Mouse (Mus musculus) limb, embryonic 15.5 days (tissue): ENCODE measurements around the gene Gm47969. TPM values are rescaled to one million over a fixed set of nuclear protein-coding genes. Genes with fewer than 3 reads are reported as not detected.

Source experiments
- ATAC-seq: fragments of 200-750 bp; cut with Nextera tagmentation; 2 replicates; pipeline ENCODE4 v1.8.0; 2017; ENCODE audit warnings: low read depth, moderate TSS enrichment; ENCODE audit not compliant: insufficient number of reproducible peaks, low FRiP score, low TSS enrichment
- H3K27ac ChIP-seq: fragments of 300-500 bp; sonication (generic); 2 replicates; pipeline ENCODE4 v1.5.1; 2015; ENCODE audit warnings: moderate library complexity, mild to moderate bottlenecking, inconsistent platforms
- H3K27me3 ChIP-seq: fragments of 300-500 bp; sonication (generic); 2 replicates; pipeline ENCODE4 v1.6.1; 2015; ENCODE audit warnings: inconsistent platforms
- H3K36me3 ChIP-seq: fragments of 300-500 bp; sonication (generic); 2 replicates; pipeline ENCODE4 v1.6.1; 2015; ENCODE audit warnings: inconsistent platforms
- H3K4me1 ChIP-seq: fragments of 300-500 bp; sonication (generic); 2 replicates; pipeline ENCODE4 v1.6.1; 2015; ENCODE audit warnings: inconsistent platforms
- H3K4me2 ChIP-seq: fragments of 300-500 bp; sonication (generic); 2 replicates; pipeline ENCODE4 v1.6.1; 2015; ENCODE audit warnings: mild to moderate bottlenecking, inconsistent platforms
- H3K4me3 ChIP-seq: fragments of 300-500 bp; sonication (generic); 2 replicates; pipeline ENCODE4 v1.5.1; 2015; ENCODE audit warnings: mild to moderate bottlenecking, inconsistent platforms
- H3K9ac ChIP-seq: fragments of 300-500 bp; sonication (generic); 2 replicates; pipeline ENCODE4 v1.6.1; 2015; ENCODE audit warnings: inconsistent platforms
- H3K9me3 ChIP-seq: fragments of 300-500 bp; sonication (generic); 2 replicates; pipeline ENCODE4 v1.6.1; 2016; ENCODE audit warnings: inconsistent platforms
- WGBS: fragments of 180-500 bp; shearing (Covaris S2); methylation state at CpG from one replicate; pipeline ENCODE4 v1.1.7; 2015; 5-methylcytosine and 5-hydroxymethylcytosine counted together
- polyA plus RNA-seq: library from polyadenylated mRNA; unstranded; fragments of >200 nt; fragmentation: Nextera tagmentation; extraction: Ambion mirVana; gene quantifications from 2 replicates; pipeline ENCODE4 v1.2.1, GENCODE M21; 2015

Gm47969 gene
- polyA plus RNA-seq, 1 experiment from 2014 or later = not detected

DNA sequence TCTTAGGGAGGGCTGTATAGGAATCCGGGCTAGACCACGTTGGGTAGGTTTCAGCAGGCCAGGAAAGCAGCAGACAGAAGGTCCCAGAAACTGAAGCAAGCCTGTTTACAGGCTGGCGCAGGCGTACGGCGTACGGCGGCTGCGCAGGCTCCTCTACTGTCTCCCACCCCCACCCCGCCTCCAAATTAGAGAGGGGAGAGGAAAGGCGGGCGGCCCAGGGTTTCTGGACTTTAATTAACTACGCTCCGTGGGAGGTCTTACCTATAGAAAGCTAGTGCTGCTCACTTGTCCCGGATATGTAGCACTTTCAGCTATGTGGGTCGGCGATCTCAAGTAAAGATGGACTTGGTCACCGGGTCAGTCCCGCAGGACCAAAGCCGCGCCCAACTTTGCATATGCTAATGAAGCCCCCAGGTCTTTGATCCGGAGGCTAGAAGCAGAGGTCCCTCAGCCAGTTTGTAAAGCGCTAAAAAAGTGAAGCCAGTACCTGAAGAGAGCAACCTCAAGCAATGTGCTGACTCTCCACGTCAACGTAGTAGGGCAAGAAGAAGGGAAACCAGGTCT, 6.5 kb upstream of the Gm47969 start, which contains the start of gene Slc19a3:
TSS of gene Slc19a3 (minus strand) at position 340 of the 564 bp plus-strand sequence.
- Histone ChIP-seq H3K4me1 (peaks cover 11% of the 10 kb centered on the region; the same call in 1 of the 2 replicates), H3K27ac (peak within 1 kb of the TSS; percentile 64), H3K27me3 (no peaks in the 10 kb centered on the region), H3K9me3 (no peaks in the 10 kb centered on the region), H3K4me3 (peak within 1 kb of the TSS; percentile 50), H3K4me2 (peak within 1 kb of the TSS; percentile 74), H3K36me3 (no peaks in the 10 kb centered on the region), H3K9ac (peak within 1 kb of the TSS; percentile 27; the same call in 1 of the 2 replicates)
- 1% methylated on average over 25 of the region's 25 CpGs for WGBS
- peak; percentile 86 for ATAC-seq

DNA sequence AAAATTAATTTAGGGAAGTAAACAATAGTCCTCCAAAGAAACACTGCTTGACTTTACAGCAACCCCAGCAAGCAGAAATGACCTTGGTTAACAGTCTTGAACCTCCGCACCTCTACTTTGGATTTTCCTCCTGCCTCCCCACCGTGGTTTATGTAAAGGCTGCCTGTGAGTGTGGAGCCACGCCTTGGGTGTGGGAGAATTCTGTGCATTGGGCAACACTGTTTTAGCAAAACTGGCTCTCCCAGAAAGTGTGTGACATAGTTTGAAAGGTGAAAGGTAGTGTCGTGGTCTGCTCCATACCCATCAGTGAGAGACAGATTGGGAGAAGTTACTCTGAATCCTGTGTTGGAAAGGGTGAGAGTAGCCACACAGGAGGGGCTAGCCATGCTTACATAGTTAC, 5.7 kb upstream of the Gm47969 start:
- no peak overlapping the region for H3K4me2 ChIP-seq
- H3K4me3 ChIP-seq = no peak overlapping the region
- H3K27me3 ChIP-seq = no peaks in the 10 kb centered on the region
- WGBS = 62% methylated on average over 4 of the region's 4 CpGs
- H3K27ac ChIP-seq = no peak overlapping the region
- no peak overlapping the region for H3K9ac ChIP-seq
- no peak for ATAC-seq
- H3K36me3 ChIP-seq = no peaks in the 10 kb centered on the region
- H3K9me3 ChIP-seq = no peaks in the 10 kb centered on the region
- peaks cover 11% of the 10 kb centered on the region; the same call in 1 of the 2 replicates for H3K4me1 ChIP-seq

DNA sequence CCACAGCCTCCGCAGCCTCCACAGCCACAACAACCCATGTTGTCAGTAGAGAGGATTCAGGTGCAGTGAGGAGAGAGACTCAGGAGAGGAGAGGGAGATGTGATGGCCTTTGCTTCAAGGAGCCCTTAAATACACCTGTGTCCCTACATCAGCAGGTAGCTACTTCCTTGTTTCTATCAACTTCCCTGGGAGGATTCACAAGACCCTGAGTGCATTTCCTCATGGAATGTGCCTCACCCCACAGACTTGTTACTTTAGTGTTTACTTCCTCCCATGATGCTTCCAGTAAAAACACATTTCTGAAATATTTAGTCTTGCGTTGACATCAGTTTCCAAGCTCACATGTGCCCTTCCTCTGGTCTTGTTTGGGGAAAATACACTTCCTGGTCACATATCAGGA, 2.4 kb upstream of the Gm47969 start, which contains the start of gene Krtap28-10:
TSS of gene Krtap28-10 (minus strand) at position 101 of the 400 bp plus-strand sequence.
- Histone ChIP-seq H3K36me3 (no peaks in the 10 kb centered on the region), H3K4me3 (no peak within 1 kb of the TSS), H3K27me3 (no peaks in the 10 kb centered on the region), H3K4me1 (peaks cover 11% of the 10 kb centered on the region; the same call in 1 of the 2 replicates), H3K27ac (no peak within 1 kb of the TSS), H3K9ac (no peak within 1 kb of the TSS), H3K9me3 (no peaks in the 10 kb centered on the region), H3K4me2 (no peak within 1 kb of the TSS)
- ATAC-seq = no peak
- 73% methylated on average over 2 of the region's 2 CpGs for WGBS

DNA sequence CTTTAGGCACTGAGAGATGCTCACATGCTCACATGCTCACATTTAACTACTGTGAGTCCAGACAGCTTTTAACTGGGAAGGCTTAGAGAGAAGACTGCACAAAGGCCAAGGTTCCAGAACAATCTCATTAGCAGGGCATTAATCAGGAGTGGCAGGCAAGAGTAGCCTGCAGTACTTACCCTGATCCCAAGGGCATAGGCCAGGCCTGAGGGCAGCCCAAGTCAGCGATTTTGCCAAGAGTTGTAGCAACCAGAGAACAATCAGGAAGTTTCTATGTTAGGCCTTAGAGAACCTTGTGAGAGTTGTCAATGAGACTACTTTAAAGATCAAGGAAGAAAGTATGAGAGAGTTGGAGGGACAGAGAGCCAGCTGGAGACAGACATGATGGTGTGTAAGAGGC, 13.7 kb downstream of the Gm47969 start:
- Histone ChIP-seq H3K4me1 (no peaks in the 10 kb centered on the region), H3K4me3 (no peak overlapping the region), H3K36me3 (no peaks in the 10 kb centered on the region), H3K27ac (no peak overlapping the region), H3K9me3 (no peaks in the 10 kb centered on the region), H3K4me2 (no peak overlapping the region), H3K9ac (no peak overlapping the region), H3K27me3 (no peaks in the 10 kb centered on the region)
- WGBS = 37% methylated on average over 1 of the region's 1 CpGs
- no peak for ATAC-seq

DNA sequence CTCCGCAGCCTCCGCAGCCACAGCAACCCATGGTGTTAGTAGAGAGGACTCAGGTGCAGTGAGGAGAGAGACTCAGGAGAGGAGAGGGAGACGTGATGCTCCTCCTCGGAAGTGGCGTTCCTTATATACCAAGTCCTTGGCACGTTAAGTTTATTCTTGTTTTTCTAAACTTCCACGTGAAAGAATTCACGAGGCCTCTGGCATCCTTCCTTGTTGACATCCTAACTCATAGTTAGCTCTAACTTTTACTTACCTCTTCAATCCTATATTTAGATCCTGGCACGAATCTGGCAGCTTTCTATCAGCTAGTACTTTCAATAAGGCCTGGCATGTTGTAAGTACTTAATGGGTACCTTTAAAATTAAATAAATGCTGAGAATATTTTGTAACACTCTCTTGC, 14.5 kb downstream of the Gm47969 start, which contains the start of gene A030005K14Rik:
TSS of gene A030005K14Rik (minus strand) at position 101 of the 400 bp plus-strand sequence.
- no peak within 1 kb of the TSS for H3K27ac ChIP-seq
- no peaks in the 10 kb centered on the region for H3K9me3 ChIP-seq
- H3K27me3 ChIP-seq = no peaks in the 10 kb centered on the region
- no peak within 1 kb of the TSS for H3K4me2 ChIP-seq
- no peak within 1 kb of the TSS for H3K4me3 ChIP-seq
- H3K4me1 ChIP-seq = no peaks in the 10 kb centered on the region
- ATAC-seq = no peak
- H3K36me3 ChIP-seq = no peaks in the 10 kb centered on the region
- 82% methylated on average over 9 of the region's 9 CpGs for WGBS
- H3K9ac ChIP-seq = no peak within 1 kb of the TSS

DNA sequence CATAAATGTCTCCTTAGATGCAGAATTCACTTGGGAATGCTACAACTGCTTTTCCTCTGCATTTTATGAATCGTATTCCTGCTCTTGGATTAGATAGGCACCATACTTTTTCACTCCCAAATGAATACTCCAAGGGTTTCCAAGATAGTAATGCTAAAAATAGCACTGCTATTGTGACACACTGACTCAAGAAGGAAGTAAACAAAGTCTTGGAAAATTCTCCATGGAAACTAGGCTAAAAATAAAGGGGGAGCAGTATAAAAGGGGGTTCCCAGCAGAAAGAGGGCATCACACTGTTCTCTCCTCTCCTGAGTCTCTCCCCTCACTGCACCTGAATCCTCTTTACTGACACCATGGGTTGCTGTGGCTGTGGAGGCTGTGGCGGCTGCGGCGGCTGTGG, 15.9 kb downstream of the Gm47969 start, which contains the start of gene Krtap28-13:
TSS of gene Krtap28-13 (plus strand) at position 288 of the 400 bp plus-strand sequence.
- Histone ChIP-seq H3K4me1 (no peaks in the 10 kb centered on the region), H3K4me3 (no peak within 1 kb of the TSS), H3K9ac (no peak within 1 kb of the TSS), H3K27ac (no peak within 1 kb of the TSS), H3K9me3 (no peaks in the 10 kb centered on the region), H3K27me3 (no peaks in the 10 kb centered on the region), H3K36me3 (no peaks in the 10 kb centered on the region), H3K4me2 (no peak within 1 kb of the TSS)
- 82% methylated on average over 4 of the region's 4 CpGs for WGBS
- ATAC-seq = no peak

DNA sequence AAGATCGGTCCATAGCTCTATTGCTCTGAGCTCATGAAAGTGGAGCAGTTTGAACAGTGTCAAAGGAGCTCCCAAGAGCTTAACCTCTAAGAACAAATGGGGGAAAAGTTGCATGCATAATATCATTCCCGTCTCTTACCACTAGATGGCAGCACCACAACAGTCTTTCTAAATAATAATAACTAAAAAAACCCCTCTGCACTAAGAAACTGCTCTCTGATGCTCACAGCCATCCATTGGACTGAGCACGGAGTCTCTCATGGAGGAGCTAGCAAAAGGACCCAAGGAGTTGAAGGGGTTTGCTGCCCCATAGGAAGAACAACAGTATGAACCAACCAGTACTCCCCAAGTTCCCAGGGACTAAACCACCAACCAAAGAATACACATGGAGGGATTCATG, 20.1 kb downstream of the Gm47969 start:
- no peak for ATAC-seq
- H3K9ac ChIP-seq = no peak overlapping the region
- no peak overlapping the region for H3K4me2 ChIP-seq
- no peak overlapping the region for H3K4me3 ChIP-seq
- H3K4me1 ChIP-seq = no peaks in the 10 kb centered on the region
- WGBS = 32% methylated on average over 3 of the region's 3 CpGs
- H3K36me3 ChIP-seq = no peaks in the 10 kb centered on the region
- no peaks in the 10 kb centered on the region for H3K9me3 ChIP-seq
- no peak overlapping the region for H3K27ac ChIP-seq
- H3K27me3 ChIP-seq = no peaks in the 10 kb centered on the region

DNA sequence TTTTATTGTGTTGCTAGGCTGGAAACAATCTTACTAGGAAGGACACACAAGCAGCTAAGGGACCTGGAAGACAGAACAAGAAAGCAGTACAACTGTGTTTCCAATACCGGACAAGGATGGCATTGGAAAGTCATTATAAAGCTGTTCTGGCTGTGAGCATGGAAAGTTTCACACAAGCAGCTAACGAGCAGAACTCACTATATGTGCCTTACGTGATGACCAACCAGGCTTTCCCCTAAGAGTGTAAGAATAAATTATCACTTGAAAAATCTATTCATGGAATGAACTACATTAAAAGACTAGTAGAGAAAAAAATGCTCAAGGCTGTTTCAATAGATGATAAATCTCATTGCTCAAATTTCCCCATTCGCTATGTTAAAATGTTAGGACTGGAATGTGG, 21.8 kb downstream of the Gm47969 start:
- Histone ChIP-seq H3K4me1 (no peaks in the 10 kb centered on the region), H3K9me3 (no peaks in the 10 kb centered on the region), H3K9ac (no peak overlapping the region), H3K27ac (no peak overlapping the region), H3K4me2 (no peak overlapping the region), H3K4me3 (no peak overlapping the region), H3K36me3 (no peaks in the 10 kb centered on the region), H3K27me3 (no peaks in the 10 kb centered on the region)
- 64% methylated on average over 4 of the region's 4 CpGs for whole genome bisulfite sequencing
- ATAC-seq = no peak

DNA sequence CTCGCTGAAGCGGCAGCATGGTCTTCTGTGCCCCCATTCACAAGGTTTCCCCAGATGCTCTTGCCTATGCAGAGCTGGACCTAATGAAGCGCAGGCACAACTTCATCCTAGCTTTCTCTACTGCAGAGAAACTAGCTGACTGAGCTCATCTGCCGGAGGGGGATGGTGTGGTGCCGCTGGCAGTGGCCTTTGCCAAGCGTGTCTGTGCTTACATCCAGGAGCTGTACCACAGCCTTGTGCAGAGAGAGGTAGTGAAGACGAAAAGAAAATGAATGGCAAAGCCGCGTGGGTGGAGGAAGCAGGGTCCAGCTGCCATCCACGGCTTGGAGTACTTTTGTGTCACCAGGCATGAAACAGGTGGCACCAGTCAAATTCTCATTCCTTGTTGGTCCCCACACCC, 22.5 kb downstream of the Gm47969 start:
- Histone ChIP-seq H3K4me2 (no peak overlapping the region), H3K9me3 (no peaks in the 10 kb centered on the region), H3K27me3 (no peaks in the 10 kb centered on the region), H3K36me3 (no peaks in the 10 kb centered on the region), H3K27ac (no peak overlapping the region), H3K4me3 (no peak overlapping the region), H3K9ac (no peak overlapping the region), H3K4me1 (no peaks in the 10 kb centered on the region)
- no peak for ATAC-seq
- WGBS = 87% methylated on average over 10 of the region's 10 CpGs

DNA sequence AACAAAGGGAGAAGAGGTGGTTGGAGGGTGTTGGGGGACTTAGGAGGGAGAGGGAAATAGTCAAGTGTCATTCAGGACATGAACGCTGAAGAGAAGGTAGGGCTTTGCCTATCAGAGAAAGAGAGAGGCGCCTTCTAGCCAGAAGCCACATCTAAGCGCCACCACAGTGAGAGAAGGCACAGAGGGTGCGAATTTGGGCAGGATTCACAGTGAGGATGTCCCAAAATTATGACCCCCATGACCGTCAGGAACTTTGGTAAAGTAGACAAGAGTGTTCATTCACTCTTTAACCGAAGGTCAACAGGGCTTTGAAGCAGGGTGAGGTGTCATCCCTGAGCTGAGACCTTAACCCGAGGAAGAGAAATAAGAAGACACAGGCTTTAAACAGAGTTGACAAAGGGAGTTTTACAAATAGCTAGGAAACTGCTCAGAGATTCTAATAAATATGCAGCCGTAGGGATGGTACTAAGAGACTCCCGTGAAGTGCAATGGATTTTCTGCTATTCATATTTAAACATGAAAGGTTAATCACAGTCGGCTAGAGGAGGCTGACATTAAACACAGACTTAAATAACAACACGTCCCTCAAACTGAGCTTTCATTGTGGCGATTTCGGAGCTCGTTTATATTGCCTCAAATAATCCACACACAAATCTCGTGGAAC, 30.9 kb downstream of the Gm47969 start:
- no peaks in the 10 kb centered on the region for H3K4me1 ChIP-seq
- H3K36me3 ChIP-seq = no peaks in the 10 kb centered on the region
- H3K27ac ChIP-seq = no peak overlapping the region
- WGBS = 44% methylated on average over 15 of the region's 15 CpGs
- ATAC-seq = no peak
- no peaks in the 10 kb centered on the region for H3K27me3 ChIP-seq
- H3K9ac ChIP-seq = no peak overlapping the region
- no peaks in the 10 kb centered on the region for H3K9me3 ChIP-seq
- H3K4me3 ChIP-seq = peak overlapping the region; percentile 27
- H3K4me2 ChIP-seq = peak overlapping the region; percentile 30

DNA sequence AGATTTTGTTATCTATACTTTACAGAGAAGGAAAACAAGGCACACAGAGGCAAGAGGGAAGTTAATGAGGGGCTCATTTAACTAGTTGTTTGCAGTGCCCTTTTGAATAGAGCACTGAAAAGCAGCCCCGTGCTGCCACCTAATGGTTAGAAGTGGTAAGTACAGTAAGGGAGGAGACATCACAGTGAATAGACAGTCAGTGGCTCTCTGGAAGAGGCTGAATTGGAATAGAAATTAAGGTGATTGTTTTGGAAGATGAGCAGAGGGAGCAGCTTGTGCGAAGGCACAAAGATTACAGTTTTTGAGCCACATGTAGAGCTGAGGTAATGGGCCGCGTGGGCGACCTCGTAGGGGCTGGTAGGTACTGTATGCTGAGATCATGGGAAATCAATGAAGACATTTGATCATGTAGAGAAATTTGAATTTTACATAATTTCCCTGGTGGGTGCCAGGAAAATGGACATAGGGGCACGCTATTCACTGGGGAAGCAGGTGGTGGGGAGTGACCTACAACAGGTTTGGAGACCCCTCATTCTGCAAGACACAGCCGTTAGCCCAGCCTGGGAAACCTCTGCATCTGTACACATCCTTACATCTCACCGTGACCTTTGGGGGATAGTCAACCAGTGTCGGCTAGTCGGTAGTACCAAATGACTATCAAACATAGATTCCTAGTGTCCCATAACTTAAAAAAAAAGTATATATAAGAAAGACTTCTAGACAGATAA, 31.6 kb downstream of the Gm47969 start:
- ATAC-seq = no peak
- Histone ChIP-seq H3K9ac (no peak overlapping the region), H3K27me3 (no peaks in the 10 kb centered on the region), H3K27ac (no peak overlapping the region), H3K9me3 (no peaks in the 10 kb centered on the region), H3K4me2 (peak overlapping the region; percentile 30), H3K4me3 (peak overlapping the region; percentile 27), H3K4me1 (no peaks in the 10 kb centered on the region), H3K36me3 (no peaks in the 10 kb centered on the region)
- whole genome bisulfite sequencing = 44% methylated on average over 11 of the region's 11 CpGs

DNA sequence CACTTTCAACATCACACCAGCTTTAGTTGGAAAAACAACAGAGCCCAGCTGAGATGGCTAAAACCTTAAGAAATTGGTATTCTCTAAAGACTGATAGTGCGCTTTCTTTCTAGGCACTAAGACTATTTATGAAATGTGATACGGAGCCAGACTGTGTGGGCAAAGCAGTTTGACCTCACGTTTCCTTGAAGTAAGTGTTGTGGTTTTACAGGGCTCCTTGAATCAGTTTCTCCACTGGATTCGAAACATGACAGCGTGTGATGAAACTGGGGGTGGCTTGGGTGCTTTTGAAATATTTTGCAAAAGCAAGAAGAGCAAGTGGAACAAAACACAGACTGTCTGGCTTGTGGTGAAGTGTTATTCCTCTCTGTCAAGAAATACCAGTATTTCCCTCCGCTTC, 32.3 kb downstream of the Gm47969 start:
- ATAC-seq = no peak
- Histone ChIP-seq H3K36me3 (no peaks in the 10 kb centered on the region), H3K27ac (no peak overlapping the region), H3K4me2 (no peak overlapping the region), H3K27me3 (no peaks in the 10 kb centered on the region), H3K4me3 (no peak overlapping the region), H3K4me1 (no peaks in the 10 kb centered on the region), H3K9ac (no peak overlapping the region), H3K9me3 (no peaks in the 10 kb centered on the region)
- WGBS = 67% methylated on average over 6 of the region's 6 CpGs
